Comparison of ENCODE assay signal across 8 mouse cellular contexts in genomic region chr4:119140126-119140525, GRCm38 (mm10). TPM values are rescaled to one million over a fixed set of nuclear protein-coding genes. Genes with fewer than 3 reads are reported as not detected.
DNase-seq lines count a peak whose midpoint lies in the region; ATAC-seq and TF ChIP-seq lines count a peak whose summit lies in the region.

No protein-coding gene starts in this region.

- TF ChIP-seq RAD21 in CH12.LX (IDR thresholded peaks at IDR 0.05; ENCODE audit: low read depth, low read length) = peak; percentile 80

- H3K79me2 ChIP-seq in CH12.LX (replicated peaks; ENCODE audit: control insufficient read depth, extremely low read depth, insufficient read depth, poor library complexity, severe bottlenecking) = no peaks in the 10 kb centered on the region

- no peaks in the 10 kb centered on the region for H3K9me3 ChIP-seq in hindbrain, embryonic 11.5 days (ENCODE audit: control insufficient read depth, low read length)
- no peaks in the 10 kb centered on the region for H3K9me3 ChIP-seq in hindbrain, embryonic 13.5 days
- peaks cover 4% of the 10 kb centered on the region for H3K9me3 ChIP-seq in CH12.LX (replicated peaks; ENCODE audit: low read length)

- H3K27ac ChIP-seq in hindbrain, embryonic 11.5 days (ENCODE audit: low read depth, low read length) = no peak overlapping the region
- H3K27ac ChIP-seq in hindbrain, embryonic 13.5 days = no peak overlapping the region
- no peak overlapping the region for H3K27ac ChIP-seq in CH12.LX (ENCODE audit: insufficient read depth, low read depth)

- peaks cover 15% of the 10 kb centered on the region; the same call in 1 of the 2 replicates for H3K36me3 ChIP-seq in hindbrain, embryonic 11.5 days (ENCODE audit: control insufficient read depth, insufficient read depth, low read length)
- peaks cover 18% of the 10 kb centered on the region for H3K36me3 ChIP-seq in hindbrain, embryonic 13.5 days
- peaks cover 24 to 39% of the 10 kb centered on the region in 2 experiments for H3K36me3 ChIP-seq in CH12.LX (replicated peaks in 1 of 2; ENCODE audit: control insufficient read depth in 1 of 2, insufficient read depth in 1 of 2, low read length in 1 of 2)

- H3K4me1 ChIP-seq in hindbrain, embryonic 11.5 days (replicated peaks; ENCODE audit: control insufficient read depth, insufficient read depth, low read length) = no peaks in the 10 kb centered on the region
- H3K4me1 ChIP-seq in hindbrain, embryonic 13.5 days (replicated peaks) = peaks cover 18% of the 10 kb centered on the region
- H3K4me1 ChIP-seq in CH12.LX (ENCODE audit: control insufficient read depth in 1 of 2, insufficient read depth in 2 of 2) = peaks cover 3 to 4% of the 10 kb centered on the region in 2 experiments; a peak in 3 of 4 replicates

- TF ChIP-seq EP300 in CH12.LX (IDR thresholded peaks at IDR 0.05; ENCODE audit: low read length) = no peak

- no peaks in the 10 kb centered on the region for H3K27me3 ChIP-seq in hindbrain, embryonic 11.5 days (ENCODE audit: control insufficient read depth, insufficient read depth, low read length)
- no peaks in the 10 kb centered on the region for H3K27me3 ChIP-seq in hindbrain, embryonic 13.5 days
- no peaks in the 10 kb centered on the region for H3K27me3 ChIP-seq in CH12.LX (replicated peaks)

- H3K4me3 ChIP-seq in hindbrain, embryonic 11.5 days (ENCODE audit: low read depth, low read length) = no peak overlapping the region
- no peak overlapping the region for H3K4me3 ChIP-seq in hindbrain, embryonic 13.5 days
- H3K4me3 ChIP-seq in CH12.LX (replicated peaks in 1 of 3; ENCODE audit: low read depth in 2 of 3, low read length in 2 of 3, poor library complexity in 1 of 3) = no peak overlapping the region

- DNase-seq in hindbrain, embryonic 11.5 days (ENCODE audit: low spot score) = peak; percentile 71
- DNase-seq in CH12.LX (ENCODE audit: extremely low read depth) = peak; percentile 66
- DNase-seq in adrenal gland, postnatal 36 days = peak; percentile 21 to 64
- DNase-seq in natural killer cell, adult 2 months (ENCODE audit: low spot score in 2 of 2) = peak; percentile 30 to 56
- no peak for DNase-seq in right cerebral cortex, postnatal 10 days (ENCODE audit: low spot score in 2 of 2)
- DNase-seq in Muller cell, postnatal 12 days (ENCODE audit: inconsistent ontology term) = no peak

- no peak overlapping the region for H3K4me2 ChIP-seq in hindbrain, embryonic 11.5 days (replicated peaks; ENCODE audit: low read depth, low read length)
- H3K4me2 ChIP-seq in hindbrain, embryonic 13.5 days = no peak overlapping the region
- no peak overlapping the region for H3K4me2 ChIP-seq in CH12.LX (ENCODE audit: insufficient read depth, low read depth, poor library complexity, severe bottlenecking)

- TF ChIP-seq CTCF in CH12.LX (conservative IDR thresholded peaks at IDR 0.05 in 1 of 2, IDR thresholded peaks at IDR 0.05 in 1 of 2; ENCODE audit: low read depth in 2 of 2, low read length in 2 of 2) = peak; percentile 91 to 100

- H3K9ac ChIP-seq in hindbrain, embryonic 11.5 days (ENCODE audit: low read depth, low read length) = no peak overlapping the region
- no peak overlapping the region for H3K9ac ChIP-seq in hindbrain, embryonic 13.5 days
- no peak overlapping the region for H3K9ac ChIP-seq in CH12.LX (ENCODE audit: insufficient read depth, low read depth)

- ATAC-seq in hindbrain, embryonic 11.5 days (ENCODE audit: low FRiP score) = no peak
- ATAC-seq in hindbrain, embryonic 13.5 days (ENCODE audit: low FRiP score) = no peak
- peak; percentile 78 for ATAC-seq in inflammation-experienced regulatory T-cells, adult 6 months

- dilution Hi-C loops in CH12.LX (cut with MboI; ENCODE audit: extremely low pct_ligation_motif_present, extremely low pct_unique_long_range_greater_than_20kb, low sequenced_read_pairs) = no loop called here

- TF ChIP-seq POLR2A in CH12.LX (IDR thresholded peaks at IDR 0.05; ENCODE audit: low read depth, low read length) = no peak

- WGBS in hindbrain, embryonic 11.5 days = 50% methylated on average over 3 of the region's 3 CpGs
- 55% methylated on average over 3 of the region's 3 CpGs for WGBS in hindbrain, embryonic 13.5 days

- in situ Hi-C loops in CH12.LX (cut with MboI; ENCODE audit: low pct_ligation_motif_present, low pct_unique_long_range_greater_than_20kb, low sequenced_read_pairs) = no loop called here

TF ChIP-seq in CH12.LX, 34 proteins besides CTCF, POLR2A, EP300 and RAD21:
- TF ChIP-seq SMC3 (IDR thresholded peaks at IDR 0.05; ENCODE audit: low read depth, low read length) = peak; percentile 84
- TF ChIP-seq HCFC1 (IDR thresholded peaks at IDR 0.05; ENCODE audit: low read depth, low read length) = peak; percentile 23; the same call in 1 of the 2 replicates
- TF ChIP-seq ZC3H11A (IDR thresholded peaks at IDR 0.05; ENCODE audit: low read depth, low read length) = peak; percentile 12; the same call in 1 of the 2 replicates
- TF ChIP-seq MYC (IDR thresholded peaks at IDR 0.05; ENCODE audit: low read depth, low read length) = 0 out of 2 replicates have a peak, but pooled peaks have one; percentile 28
- TF ChIP-seq PAX5 (IDR thresholded peaks at IDR 0.05; ENCODE audit: low read length) = no peak
- TF ChIP-seq TCF12 (IDR thresholded peaks at IDR 0.05; ENCODE audit: low read depth, low read length) = 0 out of 2 replicates have a peak, but pooled peaks have one; percentile 12
- no peak for TF ChIP-seq RCOR1 (conservative IDR thresholded peaks at IDR 0.05; ENCODE audit: low read depth, low read length)
- peak; percentile 32; the same call in 1 of the 2 replicates for TF ChIP-seq NELFE (IDR thresholded peaks at IDR 0.05; ENCODE audit: low read depth, low read length)
- no peak for TF ChIP-seq ETS1 (conservative IDR thresholded peaks at IDR 0.05; ENCODE audit: low read depth, low read length)

RNA-seq across cellular contexts. Expression of gene Slc2a1, which starts 31.6 kb away (rescaled TPM):
- 134 and 137 TPM in 2 replicates for polyA plus RNA-seq in hindbrain, embryonic 11.5 days (2014; fragmentation: Nextera tagmentation; extraction: Ambion mirVana)
- polyA plus RNA-seq in hindbrain, embryonic 13.5 days (2015; fragmentation: Nextera tagmentation; extraction: Ambion mirVana) = 94.4 and 96.5 TPM in 2 replicates
- total RNA-seq in CH12.LX (2012; rRNA removed) = 26.8 and 46.2 TPM in 2 replicates
- total RNA-seq in CH12.LX (2014; rRNA removed) = 55.3 and 64.9 TPM in 2 replicates
- 30.5 and 33.4 TPM in 2 replicates for polyA plus RNA-seq in CH12.LX (2012; ENCODE audit: insufficient read length, low read depth)
- 10 to 100 TPM; 19.8 to 20.2 TPM for total RNA-seq in adrenal gland, postnatal 36 days (2021)
- 10 to 100 TPM; 29.4 to 37.6 (median 36.4) TPM for polyA plus RNA-seq in inflammation-experienced regulatory T-cells, adult 6 months (2017; shearing (Covaris generic))

RNA-seq across cellular contexts. Expression of gene Zfp691, which starts 33.9 kb away (rescaled TPM):
- 7.4 and 8.3 TPM in 2 replicates for polyA plus RNA-seq in hindbrain, embryonic 11.5 days (2014; fragmentation: Nextera tagmentation; extraction: Ambion mirVana)
- polyA plus RNA-seq in hindbrain, embryonic 13.5 days (2015; fragmentation: Nextera tagmentation; extraction: Ambion mirVana) = 7.4 and 7.6 TPM in 2 replicates
- 4.6 and 4.7 TPM in 2 replicates for total RNA-seq in CH12.LX (2012; rRNA removed)
- 2.3 and 3.2 TPM in 2 replicates for total RNA-seq in CH12.LX (2014; rRNA removed)
- polyA plus RNA-seq in CH12.LX (2012; ENCODE audit: insufficient read length, low read depth) = 3.8 and 4.0 TPM in 2 replicates
- total RNA-seq in adrenal gland, postnatal 36 days (2021) = 10 to 100 TPM; 11.5 to 12.4 TPM
- 1 to 10 TPM; 4.2 to 5.4 (median 4.4) TPM for polyA plus RNA-seq in inflammation-experienced regulatory T-cells, adult 6 months (2017; shearing (Covaris generic))

RNA-seq across cellular contexts. Expression of gene Ermap, which starts 49.7 kb away (rescaled TPM):
- polyA plus RNA-seq in hindbrain, embryonic 11.5 days (2014; fragmentation: Nextera tagmentation; extraction: Ambion mirVana) = 9.9 and 11.1 TPM in 2 replicates
- polyA plus RNA-seq in hindbrain, embryonic 13.5 days (2015; fragmentation: Nextera tagmentation; extraction: Ambion mirVana) = 1.1 and 1.2 TPM in 2 replicates
- not detected in 2 replicates for total RNA-seq in CH12.LX (2012; rRNA removed)
- not detected in 2 replicates for total RNA-seq in CH12.LX (2014; rRNA removed)
- polyA plus RNA-seq in CH12.LX (2012; ENCODE audit: insufficient read length, low read depth) = 0.23 TPM in 1 of 2 replicates, not detected in the other
- total RNA-seq in adrenal gland, postnatal 36 days (2021) = under 1 TPM in 1 of 2 experiments, not detected in 1; 0.10 TPM
- under 1 TPM; 0.10 to 0.82 (median 0.71) TPM for polyA plus RNA-seq in inflammation-experienced regulatory T-cells, adult 6 months (2017; shearing (Covaris generic))

RNA-seq across cellular contexts. Expression of gene Svbp, which starts 55.0 kb away (rescaled TPM):
- polyA plus RNA-seq in hindbrain, embryonic 11.5 days (2014; fragmentation: Nextera tagmentation; extraction: Ambion mirVana) = 177 and 201 TPM in 2 replicates
- polyA plus RNA-seq in hindbrain, embryonic 13.5 days (2015; fragmentation: Nextera tagmentation; extraction: Ambion mirVana) = 244 and 245 TPM in 2 replicates
- total RNA-seq in CH12.LX (2012; rRNA removed) = 15.8 and 16.2 TPM in 2 replicates
- 15.5 and 15.7 TPM in 2 replicates for total RNA-seq in CH12.LX (2014; rRNA removed)
- polyA plus RNA-seq in CH12.LX (2012; ENCODE audit: insufficient read length, low read depth) = 21.8 and 23.5 TPM in 2 replicates
- total RNA-seq in adrenal gland, postnatal 36 days (2021) = 10 to 100 TPM; 17.1 to 19.2 TPM
- polyA plus RNA-seq in inflammation-experienced regulatory T-cells, adult 6 months (2017; shearing (Covaris generic)) = 10 to 100 TPM; 56.5 to 71.6 (median 62.1) TPM

Comparison
In these comparisons a context has a peak if more than half of its experiments do, and no peak if none do; other contexts are left out.
1. DNase-seq: peak in hindbrain, embryonic 11.5 days (single experiment), CH12.LX (single experiment), adrenal gland, postnatal 36 days (2 of 2) and natural killer cell, adult 2 months (2 of 2); none in right cerebral cortex, postnatal 10 days (0 of 2) and Muller cell, postnatal 12 days (single experiment).